Mouse (Mus musculus) cerebellum, adult 2 months (tissue): ENCODE measurements at regions not wholly inside any gene's neighbourhood (a gene's known extent, or its start where the extent isn't known, plus 50 kb on each side); places are given as distances from the start of the nearest gene placed in this dataset.

ENCODE experiments used
- CTCF ChIP-seq: fragments of 200-500 bp; IDR thresholded peaks from 2 replicates; pipeline ENCODE4 v1.5.1; 2011; ENCODE audit warnings: low read depth, mild to moderate bottlenecking, control low read depth, low read length, moderate library complexity, borderline replicate concordance; ENCODE audit not compliant: insufficient read depth
- POLR2A ChIP-seq: fragments of 200-500 bp; IDR thresholded peaks from 2 replicates; pipeline ENCODE4 v1.6.1; 2011; ENCODE audit warnings: low read length, control low read depth, borderline replicate concordance; ENCODE audit not compliant: insufficient read depth

DNA sequence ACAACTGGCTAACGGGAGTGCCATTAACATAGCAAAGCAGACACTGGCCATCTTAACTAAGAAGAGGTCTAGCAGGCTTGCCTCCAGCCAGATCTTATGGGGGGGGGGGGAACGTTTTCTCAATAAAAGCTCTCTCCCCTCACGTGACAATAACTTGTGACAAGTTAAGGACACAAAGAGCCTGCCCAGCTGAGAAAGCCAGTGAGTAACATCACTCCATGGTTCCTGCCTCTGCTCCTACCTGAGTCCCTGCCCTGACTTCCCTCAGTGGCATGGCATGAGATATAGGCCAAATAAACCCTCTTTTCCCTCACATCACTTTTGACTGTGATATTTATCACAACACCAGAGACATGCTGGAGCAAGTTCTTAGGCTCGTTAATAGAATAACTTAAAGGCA lies 113.8 kb downstream of the Rchy1 start:
- TF ChIP-seq CTCF (no peak), POLR2A (no peak)
